Mouse (Mus musculus): ENCODE measurements around the gene Zdhhc19. TPM values are rescaled to one million over a fixed set of nuclear protein-coding genes. Genes with fewer than 3 reads are reported as not detected.

Gene Zdhhc19
- polyA plus RNA-seq, 1 experiment from 2014 or later = not detected

- H3K4me2 ChIP-seq (ENCODE audit: low read depth) = no peak overlapping the region
- no peak overlapping the region for H3K4me3 ChIP-seq (ENCODE audit: low read depth, low read length)
- 70% methylated on average over 10 of the region's 10 CpGs for WGBS
- H3K9ac ChIP-seq (ENCODE audit: low read length) = no peak overlapping the region
- ATAC-seq (ENCODE audit: insufficient read depth, low FRiP score, low TSS enrichment) (no peak), DNase-seq (ENCODE audit: low spot score) (no peak)
- H3K36me3 ChIP-seq (ENCODE audit: control insufficient read depth, insufficient read depth, low read length) = no peaks in the 10 kb centered on the region
- H3K27me3 ChIP-seq (ENCODE audit: control insufficient read depth, insufficient read depth, low read length) = no peaks in the 10 kb centered on the region
- H3K27ac ChIP-seq (ENCODE audit: low read depth, low read length) = no peak overlapping the region
- H3K9me3 ChIP-seq (ENCODE audit: control insufficient read depth, low read length) = no peaks in the 10 kb centered on the region
- no peaks in the 10 kb centered on the region for H3K4me1 ChIP-seq (ENCODE audit: control insufficient read depth, insufficient read depth, low read length)
These were observed 51.3 kb downstream of the Zdhhc19 start for GRCm38 (mm10) chr16:32547156-32548068.

GRCm38 (mm10) chr16:32550084-32550483, 54.0 kb downstream of the Zdhhc19 start:
- no peaks in the 10 kb centered on the region for H3K4me1 ChIP-seq (ENCODE audit: control insufficient read depth, insufficient read depth, low read length)
- WGBS = 88% methylated on average over 4 of the region's 4 CpGs
- no peaks in the 10 kb centered on the region for H3K36me3 ChIP-seq (ENCODE audit: control insufficient read depth, insufficient read depth, low read length)
- H3K27ac ChIP-seq (ENCODE audit: low read depth, low read length) = no peak overlapping the region
- H3K27me3 ChIP-seq (ENCODE audit: control insufficient read depth, insufficient read depth, low read length) = no peaks in the 10 kb centered on the region
- ATAC-seq (ENCODE audit: insufficient read depth, low FRiP score, low TSS enrichment) (no peak), DNase-seq (ENCODE audit: low spot score) (no peak)
- H3K4me3 ChIP-seq (ENCODE audit: low read depth, low read length) = no peak overlapping the region
- no peak overlapping the region for H3K4me2 ChIP-seq (ENCODE audit: low read depth)
- no peak overlapping the region for H3K9ac ChIP-seq (ENCODE audit: low read length)
- no peaks in the 10 kb centered on the region for H3K9me3 ChIP-seq (ENCODE audit: control insufficient read depth, low read length)

DNA sequence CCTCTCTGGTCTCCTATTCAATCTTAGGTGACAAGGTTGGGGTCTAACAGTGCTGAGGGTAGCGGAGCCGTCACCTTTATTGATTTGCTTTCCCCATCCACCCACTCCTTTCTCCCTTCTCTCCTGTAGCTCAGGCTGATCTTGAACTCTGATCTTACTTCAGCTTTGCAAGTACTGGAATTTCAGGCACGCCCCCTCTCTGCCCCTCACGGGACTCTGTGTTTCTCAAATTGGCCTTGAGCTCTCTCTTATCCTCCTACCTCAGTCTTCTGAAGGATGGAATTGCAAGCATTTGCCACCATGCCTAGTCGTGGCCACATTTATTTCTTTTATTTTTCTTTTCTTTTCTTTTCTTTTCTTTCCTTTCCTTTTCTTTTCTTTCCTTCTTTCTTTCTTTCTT, 54.4 kb downstream of the Zdhhc19 start:
- H3K4me2 ChIP-seq (ENCODE audit: low read depth) = no peak overlapping the region
- ATAC-seq (ENCODE audit: insufficient read depth, low FRiP score, low TSS enrichment) = no peak
- H3K36me3 ChIP-seq (ENCODE audit: control insufficient read depth, insufficient read depth, low read length) = no peaks in the 10 kb centered on the region
- no peak overlapping the region for H3K4me3 ChIP-seq (ENCODE audit: low read depth, low read length)
- H3K27ac ChIP-seq (ENCODE audit: low read depth, low read length) = no peak overlapping the region
- DNase-seq (ENCODE audit: low spot score) = no peak
- no peaks in the 10 kb centered on the region for H3K27me3 ChIP-seq (ENCODE audit: control insufficient read depth, insufficient read depth, low read length)
- no peaks in the 10 kb centered on the region for H3K9me3 ChIP-seq (ENCODE audit: control insufficient read depth, low read length)
- H3K4me1 ChIP-seq (ENCODE audit: control insufficient read depth, insufficient read depth, low read length) = no peaks in the 10 kb centered on the region
- WGBS = 85% methylated on average over 5 of the region's 5 CpGs
- H3K9ac ChIP-seq (ENCODE audit: low read length) = no peak overlapping the region

GRCm38 (mm10) chr16:32551346-32551747, 55.3 kb downstream of the Zdhhc19 start:
- ATAC-seq (ENCODE audit: insufficient read depth, low FRiP score, low TSS enrichment) (no peak), DNase-seq (ENCODE audit: low spot score) (no peak)
- H3K4me1 ChIP-seq (ENCODE audit: control insufficient read depth, insufficient read depth, low read length) = no peaks in the 10 kb centered on the region
- no peak overlapping the region for H3K27ac ChIP-seq (ENCODE audit: low read depth, low read length)
- no peaks in the 10 kb centered on the region for H3K36me3 ChIP-seq (ENCODE audit: control insufficient read depth, insufficient read depth, low read length)
- H3K27me3 ChIP-seq (ENCODE audit: control insufficient read depth, insufficient read depth, low read length) = no peaks in the 10 kb centered on the region
- 65% methylated on average over 2 of the region's 2 CpGs for WGBS
- no peak overlapping the region for H3K4me2 ChIP-seq (ENCODE audit: low read depth)
- no peaks in the 10 kb centered on the region for H3K9me3 ChIP-seq (ENCODE audit: control insufficient read depth, low read length)
- H3K4me3 ChIP-seq (ENCODE audit: low read depth, low read length) = no peak overlapping the region
- H3K9ac ChIP-seq (ENCODE audit: low read length) = no peak overlapping the region

GRCm38 (mm10) chr16:32555588-32555987, 59.5 kb downstream of the Zdhhc19 start:
- Histone ChIP-seq H3K9ac (ENCODE audit: low read length) (no peak overlapping the region), H3K9me3 (ENCODE audit: control insufficient read depth, low read length) (no peaks in the 10 kb centered on the region), H3K36me3 (ENCODE audit: control insufficient read depth, insufficient read depth, low read length) (no peaks in the 10 kb centered on the region), H3K4me2 (ENCODE audit: low read depth) (no peak overlapping the region), H3K4me1 (ENCODE audit: control insufficient read depth, insufficient read depth, low read length) (no peaks in the 10 kb centered on the region), H3K4me3 (ENCODE audit: low read depth, low read length) (no peak overlapping the region), H3K27ac (ENCODE audit: low read depth, low read length) (no peak overlapping the region), H3K27me3 (ENCODE audit: control insufficient read depth, insufficient read depth, low read length) (no peaks in the 10 kb centered on the region)
- DNase-seq (ENCODE audit: low spot score) (no peak), ATAC-seq (ENCODE audit: insufficient read depth, low FRiP score, low TSS enrichment) (no peak)
- WGBS = 75% methylated on average over 3 of the region's 3 CpGs

DNA sequence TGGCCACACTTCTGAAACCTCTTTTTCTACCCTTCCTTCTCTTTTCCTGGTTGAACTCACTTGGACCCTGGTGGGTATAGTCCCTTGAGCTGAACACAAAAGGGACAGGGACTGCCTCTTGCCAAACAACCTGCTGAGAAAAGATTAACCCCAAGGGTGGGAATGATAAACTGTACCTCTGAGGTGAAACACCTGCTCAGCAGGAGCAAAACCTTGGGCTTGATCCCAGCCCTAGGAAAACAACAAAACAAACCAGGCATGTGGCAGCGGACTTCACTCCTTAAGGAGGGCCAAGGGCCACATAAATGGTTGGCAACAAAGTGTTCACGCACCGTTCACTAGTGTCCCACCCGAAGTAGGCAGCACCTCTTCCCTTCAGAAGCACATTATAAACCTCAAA, 63.4 kb downstream of the Zdhhc19 start:
- ATAC-seq (ENCODE audit: insufficient read depth, low FRiP score, low TSS enrichment) = no peak
- Histone ChIP-seq H3K4me1 (ENCODE audit: control insufficient read depth, insufficient read depth, low read length) (no peaks in the 10 kb centered on the region), H3K9ac (ENCODE audit: low read length) (no peak overlapping the region), H3K4me3 (ENCODE audit: low read depth, low read length) (no peak overlapping the region), H3K36me3 (ENCODE audit: control insufficient read depth, insufficient read depth, low read length) (no peaks in the 10 kb centered on the region), H3K27me3 (ENCODE audit: control insufficient read depth, insufficient read depth, low read length) (no peaks in the 10 kb centered on the region), H3K27ac (ENCODE audit: low read depth, low read length) (no peak overlapping the region), H3K4me2 (ENCODE audit: low read depth) (no peak overlapping the region), H3K9me3 (ENCODE audit: control insufficient read depth, low read length) (no peaks in the 10 kb centered on the region)
- no peak for DNase-seq (ENCODE audit: low spot score)
- 74% methylated on average over 4 of the region's 4 CpGs for WGBS

GRCm38 (mm10) chr16:32563056-32563793, 67.2 kb downstream of the Zdhhc19 start:
- WGBS = 74% methylated on average over 5 of the region's 5 CpGs
- no peaks in the 10 kb centered on the region for H3K4me1 ChIP-seq (ENCODE audit: control insufficient read depth, insufficient read depth, low read length)
- ATAC-seq (ENCODE audit: insufficient read depth, low FRiP score, low TSS enrichment) = no peak

DNA sequence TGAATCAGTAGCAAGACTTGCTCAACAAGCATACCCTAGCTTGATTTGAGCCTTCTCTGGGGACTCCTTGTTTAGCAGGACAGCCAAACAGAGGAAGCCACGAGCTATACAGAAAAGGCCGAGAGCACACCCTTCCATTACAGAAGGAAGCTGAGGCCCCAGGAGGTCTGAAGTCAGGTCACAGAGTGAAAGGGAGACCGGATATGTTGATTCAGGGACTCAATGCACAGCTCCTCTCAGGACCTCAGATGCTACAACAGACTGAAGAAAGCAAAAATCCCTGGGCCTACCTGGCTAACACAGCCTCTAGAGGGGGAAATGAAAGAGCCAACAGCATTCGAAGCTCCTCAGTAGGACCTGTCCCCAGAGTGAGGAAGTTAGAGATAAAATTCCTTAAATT, 71.2 kb downstream of the Zdhhc19 start:
- ATAC-seq (ENCODE audit: insufficient read depth, low FRiP score, low TSS enrichment) (no peak), DNase-seq (ENCODE audit: low spot score) (no peak)
- no peaks in the 10 kb centered on the region for H3K27me3 ChIP-seq (ENCODE audit: control insufficient read depth, insufficient read depth, low read length)
- H3K4me2 ChIP-seq (ENCODE audit: low read depth) = no peak overlapping the region
- no peak overlapping the region for H3K4me3 ChIP-seq (ENCODE audit: low read depth, low read length)
- H3K4me1 ChIP-seq (ENCODE audit: control insufficient read depth, insufficient read depth, low read length) = no peaks in the 10 kb centered on the region
- no peak overlapping the region for H3K9ac ChIP-seq (ENCODE audit: low read length)
- 65% methylated on average over 4 of the region's 4 CpGs for WGBS
- no peaks in the 10 kb centered on the region for H3K36me3 ChIP-seq (ENCODE audit: control insufficient read depth, insufficient read depth, low read length)
- no peaks in the 10 kb centered on the region for H3K9me3 ChIP-seq (ENCODE audit: control insufficient read depth, low read length)
- no peak overlapping the region for H3K27ac ChIP-seq (ENCODE audit: low read depth, low read length)

More at GRCm38 (mm10) chr16:32563056-32563793, 67.2 kb downstream of the Zdhhc19 start:
- no peaks in the 10 kb centered on the region for H3K36me3 ChIP-seq (ENCODE audit: control insufficient read depth, insufficient read depth, low read length)
- H3K4me3 ChIP-seq (ENCODE audit: low read depth, low read length) = no peak overlapping the region
- no peak overlapping the region for H3K4me2 ChIP-seq (ENCODE audit: low read depth)
- H3K9ac ChIP-seq (ENCODE audit: low read length) = no peak overlapping the region
- no peaks in the 10 kb centered on the region for H3K9me3 ChIP-seq (ENCODE audit: control insufficient read depth, low read length)
- DNase-seq (ENCODE audit: low spot score) = no peak
- H3K27me3 ChIP-seq (ENCODE audit: control insufficient read depth, insufficient read depth, low read length) = no peaks in the 10 kb centered on the region
- no peak overlapping the region for H3K27ac ChIP-seq (ENCODE audit: low read depth, low read length)
